Mouse (Mus musculus) brain, embryonic 14.5 days (tissue): ENCODE measurements around the gene Ctc1.

ENCODE experiments used
- CTCF ChIP-seq: fragments of 200-500 bp; IDR thresholded peaks from 2 replicates; pipeline ENCODE4 v1.5.1; 2012; ENCODE audit warnings: inconsistent platforms, mild to moderate bottlenecking, moderate library complexity, borderline replicate concordance; ENCODE audit not compliant: insufficient read depth, insufficient read length; ENCODE audit errors: extremely low read depth
- POLR2A ChIP-seq: fragments of 200-500 bp; IDR thresholded peaks from 2 replicates; pipeline ENCODE4 v1.6.1; 2012; ENCODE audit warnings: mild to moderate bottlenecking, inconsistent platforms, borderline replicate concordance; ENCODE audit not compliant: poor library complexity, insufficient read depth, insufficient read length, severe bottlenecking; ENCODE audit errors: extremely low read depth

GRCm38 (mm10) chr11:69070590-69071222 is 55.0 kb downstream of the Ctc1 start, which contains the start of gene Tmem107:
- no peak for TF ChIP-seq CTCF
- TF ChIP-seq POLR2A: peak; percentile 64; the same call in 1 of the 2 replicates
